Mouse (Mus musculus): Measurements from ENCODE around the gene Egf. TPM values are rescaled to one million over a fixed set of nuclear protein-coding genes. Genes with fewer than 3 reads are reported as not detected.

The Egf gene
- total RNA-seq, 2 experiments from 2014 or later, result 21.0 to 24.7 TPM

Small RNA genes lying within 50 kb of the gene (microRNA-seq; reads per million reads assigned to microRNA genes)
- 0 reads per million in 2 experiments for gene Gm24515

Other genes starting within 250 kb of the Egf start
- gene Elovl6, start 223.0 kb downstream of the Egf start, total RNA-seq (2021), result 1 to 10 TPM; 1.4 to 4.5 TPM
- not detected for gene Lrit3, start 48.7 kb upstream of the Egf start, total RNA-seq (2021)
- gene Rrh, start 67.3 kb upstream of the Egf start, total RNA-seq (2021), result not detected
- gene Gar1, start 76.1 kb upstream of the Egf start, total RNA-seq (2021), result 10 to 100 TPM; 16.0 to 26.7 TPM
- not detected for gene Cfi, start 80.6 kb upstream of the Egf start, total RNA-seq (2021)
- gene Pla2g12a, start 123.3 kb upstream of the Egf start, total RNA-seq (2021), result 10 to 100 TPM; 28.2 to 39.8 TPM
- gene Casp6, start 146.1 kb upstream of the Egf start, total RNA-seq (2021), result 1 to 10 TPM; 5.2 to 5.7 TPM
- 1 to 10 TPM in 1 of 2 experiments, under 1 TPM in 1; 0.98 to 1.4 TPM for gene Mcub, start 214.9 kb upstream of the Egf start, total RNA-seq (2021)